Mouse (Mus musculus) megakaryocyte, embryonic 14.5 days (primary cell): ENCODE data around the gene Mlst8. TPM values are rescaled to one million over a fixed set of nuclear protein-coding genes. Genes with fewer than 3 reads are reported as not detected.

Experiments
- H3K27me3 ChIP-seq: replicated peaks from 2 replicates; pipeline ENCODE3; 2012; ENCODE audit warnings: inconsistent platforms
- H3K36me3 ChIP-seq: replicated peaks from 2 replicates; pipeline ENCODE3; 2012; ENCODE audit warnings: low read length, inconsistent platforms, mixed read lengths
- H3K4me1 ChIP-seq: 2 replicates; pipeline ENCODE4 v1.6.1; 2012; ENCODE audit warnings: inconsistent platforms
- H3K4me3 ChIP-seq: replicated peaks from 2 replicates; pipeline ENCODE3; 2012; ENCODE audit warnings: moderate library complexity, mild to moderate bottlenecking, inconsistent platforms
- H3K9me3 ChIP-seq: 2 replicates; pipeline ENCODE4 v1.6.1; 2012; ENCODE audit warnings: inconsistent platforms
- FLI1 ChIP-seq: IDR thresholded peaks from 2 replicates; pipeline ENCODE4 v1.6.1; 2012; ENCODE audit warnings: low read length, inconsistent platforms, mixed read lengths
- GATA1 ChIP-seq: IDR thresholded peaks from 3 replicates; pipeline ENCODE4 v1.6.1; 2012; ENCODE audit warnings: mixed read lengths, low read length, inconsistent platforms, borderline replicate concordance
- polyA plus RNA-seq: library from polyadenylated mRNA; stranded (reverse); fragments of >175 nt; gene quantifications from 2 replicates; pipeline ENCODE4 v1.2.3, GENCODE M21; 2012; ENCODE audit warnings: low replicate concordance; ENCODE audit not compliant: insufficient read depth

Gene Mlst8
- polyA plus RNA-seq, 1 experiment: 2.3 TPM

DNA sequence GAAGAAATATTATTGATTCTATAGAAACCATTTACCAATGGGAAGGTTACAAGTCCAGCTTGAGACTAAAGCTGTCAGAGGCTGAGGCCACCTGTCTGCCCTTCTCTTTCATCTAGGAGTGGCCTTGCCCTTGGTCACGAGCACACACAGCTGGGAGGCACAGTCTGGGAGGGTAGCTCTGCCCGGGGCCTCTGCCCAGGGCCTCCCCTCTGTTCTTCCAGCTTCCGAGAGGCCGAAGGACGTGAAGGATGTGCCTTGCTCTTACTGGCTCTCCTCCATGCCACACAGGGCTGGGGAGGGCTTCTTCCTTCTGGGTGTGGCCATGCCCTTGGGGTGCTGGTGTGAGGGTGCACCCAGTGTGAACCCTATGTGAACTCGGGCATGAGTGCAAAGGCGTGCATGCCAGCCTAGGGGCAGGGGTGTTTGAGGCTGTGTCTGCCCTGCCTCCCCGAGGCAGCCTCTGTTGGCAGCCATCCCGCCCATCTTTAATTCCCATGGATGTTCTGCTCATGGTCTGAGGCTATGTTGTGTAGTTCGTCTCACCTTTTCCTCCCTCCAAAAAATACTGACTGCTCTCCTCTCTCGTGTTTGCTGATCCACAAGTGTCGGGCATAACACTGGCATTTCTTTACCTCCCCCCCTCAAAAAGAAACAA lies 29.1 kb upstream of the Mlst8 start:
- Histone ChIP-seq H3K27me3 (peaks cover 15% of the 10 kb centered on the region), H3K9me3 (no peaks in the 10 kb centered on the region), H3K36me3 (peaks cover 85% of the 10 kb centered on the region), H3K4me3 (no peak overlapping the region), H3K4me1 (peaks cover 12% of the 10 kb centered on the region; the same call in 1 of the 2 replicates)
- TF ChIP-seq GATA1 (no peak), FLI1 (no peak)

DNA sequence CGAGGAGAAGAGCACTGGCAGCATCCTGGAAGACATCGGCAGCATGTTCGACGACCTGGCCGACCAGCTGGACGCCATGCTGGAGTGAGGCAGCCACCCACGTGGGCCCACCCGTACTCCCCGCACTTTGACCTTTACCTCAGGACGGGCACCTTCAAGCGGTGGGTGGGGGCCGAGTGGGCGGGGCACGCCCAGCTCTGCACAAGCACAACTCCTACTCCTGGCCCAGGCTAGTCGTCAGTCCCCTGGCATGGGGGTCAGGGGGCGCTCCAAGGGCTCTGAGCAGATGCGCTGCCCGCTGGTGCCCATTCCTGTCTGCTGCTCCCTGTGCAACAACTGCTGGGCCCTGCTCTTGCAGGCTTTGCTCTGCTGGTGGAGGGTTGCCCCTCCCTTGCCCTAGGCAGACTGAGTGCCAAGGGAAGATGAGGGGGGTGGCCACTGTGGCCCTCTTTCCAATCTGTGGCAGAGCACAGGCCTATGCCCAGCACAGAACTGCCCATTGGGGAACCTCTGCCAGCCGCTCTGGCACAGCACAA lies 28.3 kb upstream of the Mlst8 start:
- peaks cover 16% of the 10 kb centered on the region; the same call in 1 of the 2 replicates for H3K4me1 ChIP-seq
- H3K27me3 ChIP-seq: peaks cover 23% of the 10 kb centered on the region
- no peaks in the 10 kb centered on the region for H3K9me3 ChIP-seq
- H3K36me3 ChIP-seq: peaks cover 78% of the 10 kb centered on the region
- peak overlapping the region; percentile 33 for H3K4me3 ChIP-seq
- TF ChIP-seq FLI1: no peak
- TF ChIP-seq GATA1: no peak

DNA sequence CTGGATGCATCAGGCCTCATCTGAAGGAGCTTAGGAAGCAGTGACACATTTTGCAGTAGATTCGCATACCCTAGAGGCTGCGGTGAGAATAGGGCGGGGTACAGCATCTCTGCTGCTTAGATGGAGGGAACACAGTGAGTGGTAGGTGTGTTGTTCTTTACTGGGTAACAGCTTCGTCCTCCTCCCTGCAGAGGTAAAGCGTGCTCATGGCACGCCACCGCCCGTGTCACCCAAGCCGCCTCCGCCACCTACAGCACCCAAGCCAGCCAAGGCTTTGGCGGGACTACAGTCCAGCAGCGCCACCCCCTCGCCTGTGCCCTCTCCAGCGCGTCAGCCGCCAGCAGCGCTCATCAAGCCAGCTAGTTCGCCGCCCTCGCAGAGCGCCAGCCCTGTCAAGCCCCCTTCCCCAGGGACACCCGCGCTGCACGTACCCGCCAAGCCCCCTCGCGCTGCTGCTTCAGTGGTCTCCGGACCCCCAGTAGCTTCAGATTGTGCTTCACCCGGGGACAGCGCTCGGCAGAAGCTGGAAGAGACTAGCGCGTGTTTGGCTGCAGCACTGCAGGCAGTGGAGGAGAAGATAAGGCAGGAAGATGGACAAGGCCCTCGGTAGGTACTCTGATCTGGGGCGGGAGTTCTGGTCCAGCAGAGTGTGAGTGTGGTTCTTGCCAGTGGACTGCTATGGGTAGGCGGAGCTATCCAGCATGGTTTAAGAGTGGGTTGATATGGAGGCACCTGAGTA lies 27.6 kb upstream of the Mlst8 start:
- no peak for TF ChIP-seq FLI1
- TF ChIP-seq GATA1: no peak
- Histone ChIP-seq H3K27me3 (peaks cover 30% of the 10 kb centered on the region), H3K4me1 (peaks cover 22% of the 10 kb centered on the region; the same call in 1 of the 2 replicates), H3K36me3 (peaks cover 71% of the 10 kb centered on the region), H3K9me3 (no peaks in the 10 kb centered on the region), H3K4me3 (no peak overlapping the region)

DNA sequence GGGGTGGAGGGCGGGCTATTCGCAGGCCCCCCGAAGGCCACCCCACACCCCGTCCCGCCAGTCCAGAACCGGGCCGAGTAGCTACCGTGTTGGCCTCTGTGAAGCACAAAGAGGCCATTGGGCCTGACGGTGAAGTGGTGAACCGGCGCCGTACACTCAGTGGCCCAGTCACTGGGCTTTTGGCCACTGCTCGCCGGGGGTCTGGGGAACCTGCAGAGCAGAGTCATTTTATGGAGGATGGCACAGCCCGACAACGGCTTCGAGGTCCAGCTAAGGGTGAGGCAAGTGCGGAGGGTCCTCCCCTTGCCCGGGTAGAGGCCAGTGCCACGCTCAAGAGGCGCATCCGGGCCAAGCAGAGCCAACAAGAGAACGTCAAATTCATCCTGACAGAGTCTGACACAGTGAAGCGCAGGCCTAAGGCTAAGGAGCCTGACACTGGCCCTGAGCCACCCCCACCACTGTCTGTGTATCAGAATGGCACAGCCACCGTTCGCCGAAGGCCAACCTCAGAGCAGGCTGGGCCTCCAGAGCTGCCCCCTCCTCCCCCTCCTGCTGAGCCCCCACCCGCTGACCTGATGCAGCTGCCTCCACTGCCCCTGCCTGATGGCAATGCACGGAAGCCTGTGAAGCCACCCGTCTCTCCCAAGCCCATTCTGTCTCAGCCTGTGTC lies 26.5 kb upstream of the Mlst8 start:
- Histone ChIP-seq H3K36me3 (peaks cover 60% of the 10 kb centered on the region), H3K4me3 (no peak overlapping the region), H3K27me3 (peaks cover 41% of the 10 kb centered on the region), H3K9me3 (no peaks in the 10 kb centered on the region), H3K4me1 (peaks cover 22% of the 10 kb centered on the region; the same call in 1 of the 2 replicates)
- no peak for TF ChIP-seq FLI1
- TF ChIP-seq GATA1: no peak

DNA sequence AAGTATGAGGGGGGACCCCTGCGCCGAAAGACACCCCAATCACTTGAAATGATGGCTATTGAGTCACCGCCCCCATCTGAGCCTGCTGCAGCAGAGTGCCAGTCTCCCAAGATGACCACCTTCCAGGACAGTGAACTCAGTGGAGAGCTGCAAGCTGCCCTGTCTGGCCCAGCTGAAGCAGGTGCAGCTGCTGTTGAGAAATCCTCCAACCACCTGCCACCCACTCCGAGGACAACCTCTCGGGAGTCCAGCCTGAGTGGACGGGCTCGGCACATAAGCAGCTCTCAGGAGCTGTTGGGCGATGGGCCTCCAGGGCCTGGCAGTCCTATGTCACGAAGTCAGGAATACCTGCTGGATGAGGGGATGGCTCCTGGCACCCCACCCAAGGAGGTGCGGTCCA lies 25.2 kb upstream of the Mlst8 start:
- Histone ChIP-seq H3K4me3 (no peak overlapping the region), H3K36me3 (peaks cover 47% of the 10 kb centered on the region), H3K9me3 (no peaks in the 10 kb centered on the region), H3K27me3 (peaks cover 52% of the 10 kb centered on the region), H3K4me1 (peaks cover 22% of the 10 kb centered on the region; the same call in 1 of the 2 replicates)
- TF ChIP-seq GATA1 (no peak), FLI1 (no peak)

DNA sequence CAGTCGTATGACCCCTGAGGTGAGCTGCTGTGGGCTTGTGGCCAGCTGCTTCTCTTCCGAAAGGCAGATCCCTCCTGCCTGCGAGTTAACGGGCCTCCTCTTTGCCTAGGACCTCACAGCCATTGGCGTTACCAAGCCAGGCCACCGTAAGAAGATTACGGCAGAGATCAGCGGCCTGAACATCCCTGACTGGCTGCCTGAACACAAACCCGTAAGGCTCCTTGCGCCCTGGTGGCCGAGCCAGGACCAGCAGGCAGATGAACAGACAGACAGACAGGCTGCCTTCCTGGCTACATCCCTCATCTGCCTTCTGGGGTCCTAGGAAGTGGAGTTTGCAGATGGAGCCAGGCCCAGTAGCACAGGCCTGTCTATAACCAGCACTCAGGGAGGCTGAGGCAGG lies 23.3 kb upstream of the Mlst8 start:
- Histone ChIP-seq H3K27me3 (peaks cover 66% of the 10 kb centered on the region), H3K9me3 (no peaks in the 10 kb centered on the region), H3K4me1 (peaks cover 21% of the 10 kb centered on the region; the same call in 1 of the 2 replicates), H3K36me3 (peaks cover 28% of the 10 kb centered on the region), H3K4me3 (no peak overlapping the region)
- no peak for TF ChIP-seq FLI1
- TF ChIP-seq GATA1: no peak

DNA sequence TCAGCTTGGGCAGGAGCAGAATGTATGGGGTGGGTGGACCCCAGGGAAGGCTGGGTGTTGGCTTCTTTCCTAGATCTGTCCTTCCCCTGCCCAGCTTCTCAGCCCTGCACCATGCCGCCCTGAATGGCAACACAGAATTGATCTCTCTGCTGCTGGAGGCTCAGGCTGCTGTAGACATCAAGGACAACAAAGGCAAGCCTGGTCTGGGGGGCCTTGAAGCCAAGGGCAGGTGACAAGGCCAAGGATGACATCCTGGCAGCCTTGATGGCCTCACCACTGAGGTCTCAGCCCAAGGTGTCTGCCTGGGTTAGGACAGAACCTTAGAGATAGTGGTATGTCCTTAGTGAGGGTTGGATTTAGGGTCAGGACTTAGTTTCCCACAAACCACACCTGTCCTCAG lies 17.1 kb upstream of the Mlst8 start:
- Histone ChIP-seq H3K4me1 (peaks cover 8% of the 10 kb centered on the region), H3K4me3 (no peak overlapping the region), H3K9me3 (no peaks in the 10 kb centered on the region), H3K36me3 (no peaks in the 10 kb centered on the region), H3K27me3 (peaks cover 76% of the 10 kb centered on the region)
- TF ChIP-seq FLI1: no peak
- TF ChIP-seq GATA1: no peak

DNA sequence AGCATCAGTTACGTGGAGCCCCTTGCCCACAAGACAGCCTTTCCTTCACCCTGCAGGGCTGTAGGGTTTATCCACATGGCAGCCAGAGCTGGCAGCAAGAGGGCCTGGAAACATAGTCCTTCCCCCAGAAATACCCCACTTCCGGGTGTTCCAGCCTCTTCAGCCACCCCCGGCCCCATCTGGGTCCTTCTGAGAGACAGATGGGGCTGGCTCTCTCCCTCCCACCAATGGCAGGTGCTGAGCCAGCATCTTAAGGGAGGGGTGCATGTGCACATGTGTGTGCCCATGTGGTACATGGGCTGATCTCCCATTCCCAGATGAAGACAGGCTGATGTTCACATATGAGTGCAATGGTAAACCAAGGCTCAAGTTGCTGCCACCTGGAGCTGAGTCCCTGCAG lies 16.6 kb upstream of the Mlst8 start:
- Histone ChIP-seq H3K4me3 (no peak overlapping the region), H3K9me3 (no peaks in the 10 kb centered on the region), H3K4me1 (peaks cover 14% of the 10 kb centered on the region), H3K27me3 (peaks cover 76% of the 10 kb centered on the region), H3K36me3 (no peaks in the 10 kb centered on the region)
- no peak for TF ChIP-seq FLI1
- no peak for TF ChIP-seq GATA1

DNA sequence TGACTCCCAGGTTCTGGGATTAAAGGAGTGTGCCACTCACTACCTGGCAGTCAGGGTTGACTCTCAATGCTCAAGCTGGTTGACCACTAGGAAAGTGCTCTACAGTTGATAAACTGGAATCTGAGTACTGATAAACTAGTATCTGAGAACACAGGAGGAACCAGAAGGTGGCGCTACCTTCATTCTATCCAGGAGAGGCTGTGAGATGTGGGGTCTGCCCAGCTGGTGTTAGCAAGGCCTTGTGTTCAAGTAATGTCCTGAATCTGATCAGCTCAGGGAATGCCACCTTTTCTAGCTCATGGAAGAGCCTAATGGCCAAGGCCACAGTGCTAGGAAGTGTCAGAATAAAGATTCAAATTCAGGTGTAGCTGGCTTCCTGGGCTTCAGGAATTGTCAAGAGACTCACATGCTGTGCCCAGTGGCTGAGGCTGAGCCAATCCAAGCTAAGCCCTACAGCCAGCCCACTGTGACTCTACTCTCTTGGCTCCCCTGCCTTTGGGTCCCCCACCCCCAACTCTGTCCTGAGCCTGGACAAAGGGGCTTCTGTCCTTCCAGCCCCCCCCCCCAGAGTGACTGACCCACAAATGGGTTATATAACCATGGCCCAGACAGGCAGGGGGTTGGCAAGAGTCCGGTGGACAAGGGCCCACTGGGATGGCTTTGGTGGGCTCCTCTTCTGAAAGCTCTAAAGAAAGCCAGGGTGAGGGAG lies 15.9 kb upstream of the Mlst8 start:
- peaks cover 78% of the 10 kb centered on the region for H3K27me3 ChIP-seq
- H3K4me3 ChIP-seq: no peak overlapping the region
- no peaks in the 10 kb centered on the region for H3K9me3 ChIP-seq

More for the DNA sequence above, 15.9 kb upstream of the Mlst8 start:
- peaks cover 20% of the 10 kb centered on the region for H3K4me1 ChIP-seq
- H3K36me3 ChIP-seq: no peaks in the 10 kb centered on the region
- TF ChIP-seq GATA1 (no peak), FLI1 (no peak)
